Mouse (Mus musculus) cerebellum, adult 2 months (tissue): ENCODE data around the gene Fam196b.

ENCODE experiments used
- CTCF ChIP-seq: fragments of 200-500 bp; IDR thresholded peaks from 2 replicates; pipeline ENCODE4 v1.5.1; 2011; ENCODE audit warnings: low read depth, mild to moderate bottlenecking, control low read depth, low read length, moderate library complexity, borderline replicate concordance; ENCODE audit not compliant: insufficient read depth
- POLR2A ChIP-seq: fragments of 200-500 bp; IDR thresholded peaks from 2 replicates; pipeline ENCODE4 v1.6.1; 2011; ENCODE audit warnings: low read length, control low read depth, borderline replicate concordance; ENCODE audit not compliant: insufficient read depth

DNA sequence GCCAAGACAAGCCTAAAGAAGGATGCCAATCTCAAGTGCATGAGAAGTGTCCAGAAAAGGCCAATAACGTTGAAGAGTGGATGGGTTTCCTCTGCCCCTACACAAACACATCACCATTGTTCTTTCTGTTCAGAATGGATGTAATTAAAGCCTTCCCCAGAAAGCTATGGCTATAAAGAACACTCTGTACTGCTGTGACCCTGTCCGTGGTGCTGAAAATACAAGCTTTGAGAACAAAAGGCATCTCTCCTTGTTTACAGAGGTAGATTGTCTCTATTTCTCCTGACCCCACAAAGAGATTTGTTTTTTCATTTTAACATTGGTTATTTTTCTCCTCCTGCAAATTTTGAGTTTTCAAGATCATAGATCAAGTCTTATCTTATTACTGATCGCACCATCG, 133.3 kb downstream of the Fam196b start:
- TF ChIP-seq POLR2A = no peak
- TF ChIP-seq CTCF = no peak
